Mouse (Mus musculus) megakaryocyte, embryonic 14.5 days (primary cell): ENCODE results near the gene Kcnn4.

Source experiments
- FLI1 ChIP-seq: IDR thresholded peaks from 2 replicates; pipeline ENCODE4 v1.6.1; 2012; ENCODE audit warnings: low read length, inconsistent platforms, mixed read lengths
- GATA1 ChIP-seq: IDR thresholded peaks from 3 replicates; pipeline ENCODE4 v1.6.1; 2012; ENCODE audit warnings: mixed read lengths, low read length, inconsistent platforms, borderline replicate concordance

DNA sequence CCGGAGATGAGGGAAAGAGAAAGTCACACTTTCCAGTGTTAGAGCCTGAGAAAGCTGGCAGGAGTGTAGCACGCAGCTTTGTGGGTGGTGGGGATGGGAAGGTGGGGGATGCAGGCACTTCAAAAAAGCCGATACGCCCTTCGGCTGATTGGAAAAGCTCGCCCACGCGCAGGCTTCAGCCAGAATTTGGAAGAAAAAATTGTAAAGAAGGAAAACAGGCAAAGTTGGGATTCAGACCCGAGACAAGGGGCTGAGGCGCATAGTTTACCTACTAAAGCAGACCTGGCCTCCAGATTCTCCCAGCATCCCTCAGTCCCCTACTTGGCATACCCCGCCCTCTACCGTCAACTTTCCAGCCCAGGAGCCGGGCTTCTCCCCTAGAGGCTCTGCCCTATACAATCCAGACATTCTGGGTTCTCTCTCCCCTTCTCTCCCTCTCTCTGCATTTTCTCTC, 44.4 kb upstream of the Kcnn4 start:
- no peak for TF ChIP-seq GATA1
- no peak for TF ChIP-seq FLI1
